Mouse (Mus musculus) liver, adult (tissue): ENCODE data around the gene Srp72.

Experiments
- GATA4 ChIP-seq: IDR thresholded peaks from 2 replicates; pipeline ENCODE4 v1.6.1; 2014; ENCODE audit warnings: mild to moderate bottlenecking, low read length; ENCODE audit not compliant: insufficient replicate concordance

The Srp72 gene

DNA sequence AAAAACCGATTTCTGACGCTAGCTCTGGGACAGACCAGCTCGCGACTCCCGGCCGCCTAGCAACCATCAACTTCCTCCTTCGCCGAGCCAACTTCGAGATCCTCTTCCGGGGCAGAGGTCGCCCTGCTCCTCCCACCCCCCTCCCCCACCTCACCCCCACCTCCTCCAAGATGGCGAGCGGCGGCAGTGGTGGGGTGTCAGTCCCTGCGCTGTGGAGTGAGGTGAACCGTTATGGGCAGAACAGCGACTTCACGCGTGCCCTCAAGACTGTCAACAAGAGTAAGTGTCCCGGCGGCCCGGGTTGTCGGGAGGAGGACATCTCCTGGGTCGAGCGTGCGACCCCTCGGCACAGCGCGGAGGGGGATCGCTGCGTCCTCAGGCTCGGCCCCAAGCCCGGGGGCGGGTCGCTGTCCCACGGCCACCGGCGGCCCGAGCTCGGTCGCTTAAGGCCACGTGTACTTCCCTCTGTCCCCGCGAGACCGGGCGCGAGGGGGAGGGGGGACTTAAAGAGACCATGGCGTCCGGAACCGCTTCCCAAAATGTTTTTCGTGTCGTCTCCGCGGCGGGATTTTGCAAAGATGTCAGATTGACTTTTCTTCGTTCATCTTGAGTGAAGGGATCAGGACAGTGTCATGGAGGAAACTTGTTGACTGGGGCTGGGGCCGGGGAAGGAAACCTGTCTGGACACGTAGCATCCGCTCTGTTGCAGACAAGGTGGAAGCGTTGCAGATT lies at the start of gene Srp72:
Gene Srp72 (plus strand): TSS at position 130 of the 732 bp plus-strand sequence.
- no peak for TF ChIP-seq GATA4

- TF ChIP-seq GATA4: no peak
These were observed 46.2 kb upstream of the Srp72 start for GRCm38 (mm10) chr5:76928124-76928832.

DNA sequence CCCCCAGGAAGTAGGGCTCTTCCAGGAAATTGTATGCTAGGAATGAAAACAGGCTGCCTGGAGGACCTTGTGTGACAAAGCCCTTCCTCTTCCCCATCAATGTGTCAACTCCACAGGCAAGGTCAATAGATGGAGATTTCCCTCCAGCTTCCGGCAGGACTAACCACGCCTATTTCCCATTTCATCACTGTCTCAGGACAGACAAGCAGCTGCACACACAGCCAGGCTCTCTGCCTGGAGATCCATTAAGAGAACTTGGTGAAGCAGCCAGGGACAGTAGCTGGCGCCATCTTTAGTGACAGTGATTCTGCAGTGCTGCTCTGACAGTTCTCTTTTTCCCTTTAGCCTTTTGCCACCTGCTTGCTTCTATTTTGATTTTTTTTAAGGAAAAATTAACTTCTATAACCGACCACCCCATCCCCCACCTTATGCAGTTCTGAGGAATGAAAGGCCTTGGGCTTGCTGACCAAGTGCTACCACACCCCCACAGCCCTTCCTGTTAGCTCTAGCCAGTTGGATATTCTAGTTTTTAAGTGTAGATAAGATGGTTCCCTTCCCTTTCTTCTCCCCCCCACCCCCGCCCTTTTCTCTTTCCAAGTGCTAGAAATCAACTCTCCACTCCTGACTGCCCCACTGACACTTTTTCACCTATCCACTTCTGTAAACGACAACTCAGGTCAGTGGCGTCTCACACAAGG lies 45.2 kb upstream of the Srp72 start:
- TF ChIP-seq GATA4: peak; percentile 41; the same call in 1 of the 2 replicates

DNA sequence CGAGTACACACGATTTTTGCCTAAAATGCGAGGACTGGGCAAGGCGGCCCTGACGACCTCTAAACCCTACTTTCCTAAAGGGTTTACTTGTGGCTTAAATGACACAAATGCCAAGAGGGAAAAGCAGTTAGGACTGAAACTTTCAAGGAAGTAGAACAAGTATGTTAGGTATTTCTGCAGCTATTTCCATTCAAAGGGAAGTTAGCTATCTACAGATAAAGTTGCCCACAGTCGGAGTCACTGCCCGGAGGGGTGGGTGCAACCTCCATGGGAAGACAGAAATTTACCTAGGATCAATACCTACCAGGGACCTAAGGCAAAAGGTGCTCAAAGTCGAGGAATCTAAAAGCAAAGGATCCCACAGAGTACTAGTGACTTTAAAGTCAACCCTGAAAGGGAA lies 34.8 kb upstream of the Srp72 start:
- TF ChIP-seq GATA4: no peak

GRCm38 (mm10) chr5:76941975-76942374 lies 32.5 kb upstream of the Srp72 start:
- TF ChIP-seq GATA4: no peak

DNA sequence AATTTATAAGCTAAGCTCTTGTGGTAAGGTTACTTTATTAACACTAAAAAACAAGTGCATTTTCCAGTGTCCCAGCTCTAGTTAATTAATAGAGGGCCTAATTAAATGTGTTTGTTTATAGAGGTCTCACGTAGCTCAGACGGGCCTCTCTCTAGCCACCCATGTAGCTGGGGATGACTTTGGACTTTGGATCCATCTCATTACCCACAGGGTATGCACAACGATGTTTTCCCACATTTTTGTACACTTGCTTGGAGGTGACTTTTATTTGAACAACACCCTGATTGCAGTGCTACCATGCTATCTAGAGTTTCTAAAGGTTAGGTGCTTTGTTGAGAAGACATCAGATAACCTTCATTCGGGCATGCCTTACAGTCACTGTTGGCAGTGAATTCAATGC lies 32.0 kb upstream of the Srp72 start:
- TF ChIP-seq GATA4: no peak

DNA sequence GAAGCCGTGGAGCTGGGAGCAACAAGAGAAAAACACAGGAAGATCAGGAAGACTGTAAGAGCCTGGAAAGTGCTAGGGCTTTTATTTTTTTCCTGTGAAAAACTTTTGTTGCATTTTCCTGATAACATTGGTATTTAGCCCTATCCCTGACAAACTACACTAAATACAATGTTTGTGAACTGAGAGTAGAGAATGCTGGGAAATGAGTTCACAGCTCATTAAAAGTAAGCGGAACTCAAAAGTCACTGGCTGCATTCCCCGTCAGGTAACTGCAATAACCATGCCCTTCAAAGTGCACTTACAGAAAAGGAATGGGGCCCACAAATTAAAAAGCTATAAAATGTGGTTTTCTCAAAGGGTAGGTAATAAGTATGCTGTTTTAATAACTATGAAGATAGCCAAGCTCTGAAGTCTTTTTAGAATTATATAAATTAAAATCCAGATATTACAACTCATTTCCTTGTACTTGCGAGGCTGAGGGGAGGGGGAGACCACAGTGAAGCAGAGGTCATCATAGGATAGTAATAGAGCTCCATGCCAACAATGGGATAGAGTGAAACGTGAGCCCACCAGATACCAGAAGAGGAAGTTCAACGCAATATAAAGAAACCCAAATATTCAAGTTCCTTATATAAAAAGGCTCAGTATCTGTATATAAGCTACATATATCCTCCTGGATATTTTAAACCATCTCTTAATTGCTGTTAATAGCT lies 29.4 kb upstream of the Srp72 start:
- no peak for TF ChIP-seq GATA4

DNA sequence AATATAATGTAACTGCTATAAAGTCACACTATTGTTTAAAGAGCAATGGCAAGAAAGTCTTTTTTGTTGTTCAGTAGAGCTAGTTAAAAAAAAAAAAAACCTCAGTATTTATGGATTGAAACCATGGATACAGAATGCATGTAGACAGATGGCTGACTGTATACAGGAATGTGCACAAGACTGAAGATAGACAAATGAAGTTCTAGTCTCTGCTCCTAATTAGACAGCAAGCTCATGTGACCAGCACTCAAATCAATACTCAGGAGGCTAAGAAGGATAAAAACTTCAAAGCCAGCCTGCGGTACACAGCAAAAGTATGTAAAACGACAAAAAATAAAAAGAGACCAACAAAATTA lies 28.8 kb upstream of the Srp72 start:
- TF ChIP-seq GATA4: no peak

GRCm38 (mm10) chr5:76947142-76947541 lies 27.3 kb upstream of the Srp72 start:
- no peak for TF ChIP-seq GATA4

- no peak for TF ChIP-seq GATA4
These were observed 26.7 kb upstream of the Srp72 start for GRCm38 (mm10) chr5:76947758-76948157.

DNA sequence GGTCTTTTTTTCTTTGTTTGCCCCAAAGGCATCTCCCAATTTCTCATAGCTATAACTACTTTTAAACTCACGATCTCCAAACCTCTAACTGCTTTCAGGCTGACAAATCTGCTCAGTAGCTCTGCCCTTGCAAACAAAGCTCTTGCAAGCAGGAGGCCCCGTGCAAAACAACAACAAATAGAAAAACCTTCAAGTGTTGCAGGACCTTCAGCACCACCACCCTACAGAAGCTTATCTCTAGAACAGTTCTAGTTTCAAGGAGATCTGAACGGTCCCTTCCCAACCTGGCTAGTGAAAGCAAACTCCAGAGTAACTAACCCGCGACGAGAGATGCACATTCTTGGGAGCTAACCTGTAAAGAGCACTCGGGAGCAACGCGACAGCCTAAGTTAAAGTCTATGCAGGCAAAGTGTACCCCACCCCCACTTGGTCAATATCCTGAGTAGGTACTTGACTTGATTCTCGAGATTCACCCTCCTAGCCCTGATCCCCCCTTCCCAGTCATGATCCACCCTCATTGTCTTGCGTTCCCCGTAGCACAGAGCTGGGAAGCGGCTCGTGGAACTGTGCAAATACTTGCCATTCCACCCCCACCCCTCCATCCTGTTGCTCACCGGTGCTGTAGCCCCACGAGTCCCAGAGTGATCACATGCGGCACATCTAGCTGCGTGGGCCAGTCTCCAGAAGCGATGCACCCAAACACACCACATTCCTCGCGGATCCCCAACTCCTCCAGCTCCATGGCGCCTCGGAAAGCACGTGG lies 24.0 kb upstream of the Srp72 start:
- no peak for TF ChIP-seq GATA4

DNA sequence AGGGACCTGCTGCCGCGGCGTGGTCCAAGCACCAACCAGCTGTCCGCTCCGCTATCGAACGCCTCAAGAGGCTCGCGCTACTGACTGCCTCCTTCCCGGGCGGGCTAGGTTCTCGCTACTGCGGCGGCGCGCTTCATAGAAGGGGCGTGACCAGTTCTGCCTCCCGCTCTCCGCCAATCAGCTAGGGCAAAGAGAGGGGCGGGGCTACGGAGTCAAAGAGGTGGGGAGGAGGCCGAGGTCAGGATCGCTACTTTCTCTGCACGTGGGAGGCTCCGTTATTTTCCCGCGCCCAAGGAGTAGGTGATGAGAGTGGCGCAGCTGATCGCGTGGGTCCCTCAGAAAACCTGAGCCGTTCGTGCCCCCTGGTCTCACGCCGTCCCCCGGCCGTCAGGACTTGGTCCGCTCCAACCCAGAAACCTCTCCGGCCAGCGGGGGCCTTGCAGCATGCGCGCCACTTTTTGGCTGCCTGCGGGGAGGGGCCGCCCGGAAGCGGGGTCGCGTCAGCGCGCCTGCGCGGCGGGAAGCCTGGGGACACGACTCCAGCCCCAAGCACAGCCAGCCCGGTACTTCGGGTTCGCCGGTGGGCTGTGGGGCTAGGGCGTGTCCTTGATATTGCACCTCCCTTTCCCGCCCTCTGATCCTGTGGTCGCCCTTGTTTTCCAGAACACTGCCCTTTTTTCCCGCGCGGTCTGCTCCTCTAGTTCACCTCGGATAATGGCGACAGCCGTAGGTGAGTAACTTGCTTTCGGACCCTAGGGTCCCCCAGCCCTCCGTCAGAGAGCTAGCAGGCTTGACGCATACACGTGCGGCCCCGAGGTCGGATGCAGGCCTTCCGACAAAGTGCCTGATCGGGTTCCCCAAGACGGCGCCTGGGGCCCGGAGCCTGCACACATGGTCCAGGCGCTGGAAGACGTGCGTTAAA lies 23.1 kb upstream of the Srp72 start, which contains the start of the genes Paics and Ppat:
Gene Paics (plus strand): TSS at position 202 of the 922 bp plus-strand sequence.
Gene Ppat (minus strand): TSS at position 473 of the 922 bp plus-strand sequence.
- TF ChIP-seq GATA4: peak; percentile 63; the same call in 1 of the 2 replicates
